Mouse (Mus musculus): Measurements from ENCODE around the gene Abcc8. TPM values are rescaled to one million over a fixed set of nuclear protein-coding genes. Genes with fewer than 3 reads are reported as not detected.
A peak's percentile ranks its signal among the peaks of the same experiment; 100 is the strongest.

Gene Abcc8
- polyA plus RNA-seq, 1 experiment: 1.2 TPM

DNA sequence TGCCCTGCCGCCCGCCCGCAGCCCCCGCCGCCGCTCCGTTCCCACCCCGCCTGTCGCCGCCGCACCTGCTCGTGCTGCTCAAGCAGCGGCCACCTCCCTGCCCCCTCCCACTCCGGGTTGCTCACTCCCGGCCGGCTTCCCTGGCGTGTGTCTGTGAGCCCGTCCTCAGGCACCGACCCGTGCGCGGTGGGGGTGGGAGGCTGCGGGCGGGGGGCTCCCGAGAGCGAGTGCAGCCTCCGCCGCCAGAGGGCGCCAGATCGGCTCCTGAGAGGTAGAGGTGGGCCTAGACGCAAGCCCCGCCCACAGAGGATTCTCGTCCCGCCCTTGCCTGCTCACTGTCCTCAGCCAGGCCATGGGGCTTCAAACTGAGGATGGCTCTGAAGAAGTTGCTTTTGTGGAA lies 79.3 kb downstream of the Abcc8 start, which contains the start of gene Kcnj11:
TSS of gene Kcnj11 (minus strand) at position 202 of the 400 bp plus-strand sequence.
- TF ChIP-seq CTCF (IDR thresholded peaks at IDR 0.05; ENCODE audit: insufficient read depth, low read length): peak; percentile 34
- TF ChIP-seq POLR2A (IDR thresholded peaks at IDR 0.05; ENCODE audit: borderline replicate concordance, extremely low read depth, low read depth, low read length): no peak
- Histone ChIP-seq H3K4me3 (replicated peaks; ENCODE audit: extremely low read depth, low read depth, low read length) (peak within 1 kb of the TSS; percentile 39), H3K4me1 (ENCODE audit: control insufficient read depth, insufficient read depth, low read length) (no peaks in the 10 kb centered on the region)
- WGBS: under 1% methylated on average over 34 of the region's 34 CpGs
- DNase-seq: peak; percentile 56

DNA sequence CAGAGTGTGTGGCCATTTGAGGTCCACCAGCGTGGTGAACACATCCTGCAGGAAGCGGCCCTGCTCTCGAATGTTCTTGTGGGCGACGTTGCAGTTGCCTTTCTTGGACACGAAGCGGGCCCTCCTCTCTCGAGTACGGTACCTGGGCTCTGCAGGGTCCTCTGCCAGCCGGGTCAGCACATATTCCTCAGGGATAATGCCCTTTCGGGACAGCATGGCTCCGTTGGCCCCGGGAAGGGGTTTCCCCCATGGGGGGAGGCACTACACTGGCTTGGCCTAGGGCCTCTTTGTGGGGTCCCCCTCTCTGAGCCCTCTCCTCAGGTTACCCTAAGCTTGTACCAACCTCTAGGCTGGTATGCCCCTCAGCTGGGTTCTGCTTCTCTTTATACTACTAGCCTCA lies 80.2 kb downstream of the Abcc8 start:
- DNase-seq: no peak
- TF ChIP-seq POLR2A (IDR thresholded peaks at IDR 0.05; ENCODE audit: borderline replicate concordance, extremely low read depth, low read depth, low read length): no peak
- TF ChIP-seq CTCF (IDR thresholded peaks at IDR 0.05; ENCODE audit: insufficient read depth, low read length): no peak
- H3K4me1 ChIP-seq (ENCODE audit: control insufficient read depth, insufficient read depth, low read length): no peaks in the 10 kb centered on the region
- H3K4me3 ChIP-seq (replicated peaks; ENCODE audit: extremely low read depth, low read depth, low read length): no peak overlapping the region
- 70% methylated on average over 13 of the region's 13 CpGs for WGBS

DNA sequence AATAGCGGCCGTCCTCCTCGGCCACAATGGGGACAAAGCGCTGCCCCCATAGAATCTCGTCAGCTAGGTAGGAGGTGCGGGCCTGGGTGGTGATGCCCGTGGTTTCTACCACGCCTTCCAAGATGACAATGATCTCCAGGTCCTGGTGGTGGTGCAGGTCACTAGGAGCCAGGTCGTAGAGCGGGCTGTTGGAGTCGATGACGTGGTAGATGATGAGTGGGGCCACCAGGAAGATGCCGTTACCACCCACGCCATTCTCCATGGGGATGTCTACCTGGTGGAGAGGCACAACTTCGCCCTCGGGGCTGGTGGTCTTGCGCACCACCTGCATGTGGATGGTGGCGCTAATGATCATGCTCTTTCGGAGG lies 80.9 kb downstream of the Abcc8 start:
- H3K4me3 ChIP-seq (replicated peaks; ENCODE audit: extremely low read depth, low read depth, low read length): no peak overlapping the region
- TF ChIP-seq POLR2A (IDR thresholded peaks at IDR 0.05; ENCODE audit: borderline replicate concordance, extremely low read depth, low read depth, low read length) (no peak), CTCF (IDR thresholded peaks at IDR 0.05; ENCODE audit: insufficient read depth, low read length) (no peak)
- DNase-seq: no peak
- 90% methylated on average over 19 of the region's 19 CpGs for WGBS
- H3K4me1 ChIP-seq (ENCODE audit: control insufficient read depth, insufficient read depth, low read length): no peaks in the 10 kb centered on the region

DNA sequence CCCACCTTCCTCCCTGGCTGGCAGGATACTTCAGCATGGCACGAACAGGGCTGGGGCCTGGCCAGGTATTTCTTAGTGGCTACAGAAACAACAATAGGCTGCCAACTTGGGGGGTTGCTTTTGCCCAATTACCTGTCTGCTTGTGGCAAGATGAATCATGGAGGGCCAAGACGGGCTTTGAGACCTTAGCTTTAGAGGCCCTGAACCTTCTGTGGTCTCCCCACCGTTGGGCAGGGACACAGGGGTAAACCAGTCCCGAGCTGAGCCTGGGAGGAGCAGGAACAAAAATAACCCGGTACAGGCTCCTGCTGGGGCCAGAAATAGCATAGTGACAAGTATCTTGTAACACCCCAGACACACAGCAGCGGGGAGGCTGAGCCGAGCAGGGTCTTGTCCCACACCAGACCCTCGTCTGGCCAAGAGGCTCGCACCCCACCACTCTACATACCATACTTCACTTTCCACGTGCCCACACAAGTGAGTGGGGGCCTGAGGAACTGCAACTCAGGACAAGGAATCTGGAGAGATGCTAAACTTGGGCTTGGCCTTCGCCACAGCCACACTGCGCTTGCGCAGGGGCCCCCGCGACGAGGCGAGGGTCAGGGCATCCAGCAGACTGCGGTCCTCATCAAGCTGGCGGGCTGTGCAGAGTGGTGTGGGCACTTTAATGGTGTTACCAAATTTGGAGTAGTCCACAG lies 81.5 kb downstream of the Abcc8 start:
- no peak for DNase-seq
- WGBS: 70% methylated on average over 19 of the region's 19 CpGs

DNA sequence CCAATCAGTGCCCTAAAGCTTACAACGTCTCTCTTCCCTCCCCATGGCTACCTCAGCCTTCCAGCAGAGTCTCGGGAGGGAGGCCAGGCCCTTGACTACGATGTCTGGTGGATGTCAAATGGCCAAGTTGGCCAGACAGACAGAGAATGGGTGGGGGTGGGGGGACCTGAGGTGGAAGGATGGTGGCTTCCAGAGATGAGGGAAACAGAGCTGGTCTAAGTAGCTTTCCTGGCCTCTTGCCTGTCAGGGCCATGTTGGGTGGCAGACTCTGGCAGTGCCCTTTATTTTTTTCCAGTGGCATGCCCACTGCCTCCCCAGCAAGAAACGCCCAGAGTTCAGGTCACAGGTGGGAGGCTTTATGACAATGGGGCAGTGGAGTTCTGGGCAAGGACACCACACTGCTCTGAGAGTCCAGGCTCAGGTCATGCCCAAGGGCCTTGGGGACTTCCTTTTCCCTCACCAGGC lies 82.5 kb downstream of the Abcc8 start:
- no peak for TF ChIP-seq CTCF (IDR thresholded peaks at IDR 0.05; ENCODE audit: insufficient read depth, low read length)
- WGBS: 48% methylated on average over 4 of the region's 4 CpGs
- DNase-seq: no peak
- H3K4me1 ChIP-seq (ENCODE audit: control insufficient read depth, insufficient read depth, low read length): no peaks in the 10 kb centered on the region
- H3K4me3 ChIP-seq (replicated peaks; ENCODE audit: extremely low read depth, low read depth, low read length): no peak overlapping the region

More for the DNA sequence above, 81.5 kb downstream of the Abcc8 start:
- Histone ChIP-seq H3K4me3 (replicated peaks; ENCODE audit: extremely low read depth, low read depth, low read length) (no peak overlapping the region), H3K4me1 (ENCODE audit: control insufficient read depth, insufficient read depth, low read length) (no peaks in the 10 kb centered on the region)
- TF ChIP-seq CTCF (IDR thresholded peaks at IDR 0.05; ENCODE audit: insufficient read depth, low read length) (no peak), POLR2A (IDR thresholded peaks at IDR 0.05; ENCODE audit: borderline replicate concordance, extremely low read depth, low read depth, low read length) (no peak)

DNA sequence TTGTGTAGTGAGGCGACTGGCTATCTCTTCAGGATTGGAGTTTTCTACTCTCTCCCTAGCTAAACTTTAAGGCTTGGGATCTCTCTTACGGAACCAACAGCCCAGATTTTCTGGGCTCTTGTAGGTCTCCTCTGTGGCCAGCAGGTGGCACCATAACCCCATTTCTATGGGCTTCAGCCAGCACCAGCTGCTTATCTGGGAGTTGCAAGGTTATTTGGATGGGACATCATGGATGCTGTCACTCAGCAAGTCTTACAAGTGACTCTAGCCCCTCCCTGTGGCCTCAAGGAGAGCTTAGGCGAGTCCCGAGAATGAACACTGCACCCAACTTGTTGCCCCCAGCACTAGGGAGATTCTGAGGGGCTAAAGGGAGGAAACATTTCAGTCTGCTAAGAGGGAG lies 83.7 kb downstream of the Abcc8 start:
- TF ChIP-seq CTCF (IDR thresholded peaks at IDR 0.05; ENCODE audit: insufficient read depth, low read length) (peak; percentile 87), POLR2A (IDR thresholded peaks at IDR 0.05; ENCODE audit: borderline replicate concordance, extremely low read depth, low read depth, low read length) (no peak)
- peak; percentile 46 for DNase-seq
- Histone ChIP-seq H3K4me3 (replicated peaks; ENCODE audit: extremely low read depth, low read depth, low read length) (no peak overlapping the region), H3K4me1 (ENCODE audit: control insufficient read depth, insufficient read depth, low read length) (no peaks in the 10 kb centered on the region)
- WGBS: 3% methylated on average over 4 of the region's 4 CpGs

DNA sequence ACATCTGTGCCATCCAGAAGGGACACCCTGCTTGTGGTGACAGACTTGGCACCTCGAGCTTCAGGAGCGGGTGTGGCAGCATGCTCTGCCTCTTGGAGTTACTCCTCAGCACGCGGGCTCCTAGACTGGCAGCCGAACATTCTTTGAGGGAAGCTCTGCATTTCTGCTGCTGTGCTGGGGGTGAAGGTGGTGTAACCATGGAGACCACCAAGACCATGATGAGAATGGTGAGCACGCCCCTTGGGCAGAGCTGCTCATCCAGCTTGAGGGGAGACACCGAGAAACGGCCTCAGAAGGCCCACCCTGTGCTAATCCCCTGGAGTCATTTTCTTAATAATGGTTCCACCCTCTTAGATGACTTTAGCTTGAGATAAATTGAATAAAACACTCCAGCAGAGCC lies 87.0 kb downstream of the Abcc8 start:
- DNase-seq: no peak
- Histone ChIP-seq H3K4me3 (replicated peaks; ENCODE audit: extremely low read depth, low read depth, low read length) (no peak overlapping the region), H3K4me1 (ENCODE audit: control insufficient read depth, insufficient read depth, low read length) (no peaks in the 10 kb centered on the region)
- no peak for TF ChIP-seq CTCF (IDR thresholded peaks at IDR 0.05; ENCODE audit: insufficient read depth, low read length)
- TF ChIP-seq POLR2A (IDR thresholded peaks at IDR 0.05; ENCODE audit: borderline replicate concordance, extremely low read depth, low read depth, low read length): no peak
- 51% methylated on average over 8 of the region's 8 CpGs for WGBS

DNA sequence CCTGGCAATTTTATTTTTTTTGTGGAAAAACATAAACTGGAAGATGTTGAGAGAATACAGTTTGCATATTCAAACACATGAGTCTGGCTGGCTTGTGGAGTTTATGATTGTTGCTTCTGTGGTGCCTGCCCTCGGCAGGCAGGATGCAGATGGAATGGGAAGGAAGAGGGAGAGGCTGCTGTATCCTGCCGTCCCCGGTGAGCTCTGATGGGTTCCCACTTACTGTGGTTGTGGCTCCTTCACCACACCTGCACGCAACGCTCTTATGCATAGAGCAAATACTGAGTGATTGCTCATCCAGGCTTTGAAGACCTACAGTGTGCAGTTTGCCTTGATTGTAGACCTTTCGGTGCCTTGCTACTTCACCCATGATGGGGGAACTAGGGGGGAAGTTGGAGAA lies 91.6 kb downstream of the Abcc8 start:
- Histone ChIP-seq H3K4me1 (ENCODE audit: control insufficient read depth, insufficient read depth, low read length) (0 out of 2 replicates have a peak, but pooled peaks cover 2% of the 10 kb centered on the region), H3K4me3 (replicated peaks; ENCODE audit: extremely low read depth, low read depth, low read length) (no peak overlapping the region)
- DNase-seq: no peak
- TF ChIP-seq CTCF (IDR thresholded peaks at IDR 0.05; ENCODE audit: insufficient read depth, low read length) (no peak), POLR2A (IDR thresholded peaks at IDR 0.05; ENCODE audit: borderline replicate concordance, extremely low read depth, low read depth, low read length) (no peak)
- WGBS: 59% methylated on average over 6 of the region's 6 CpGs

DNA sequence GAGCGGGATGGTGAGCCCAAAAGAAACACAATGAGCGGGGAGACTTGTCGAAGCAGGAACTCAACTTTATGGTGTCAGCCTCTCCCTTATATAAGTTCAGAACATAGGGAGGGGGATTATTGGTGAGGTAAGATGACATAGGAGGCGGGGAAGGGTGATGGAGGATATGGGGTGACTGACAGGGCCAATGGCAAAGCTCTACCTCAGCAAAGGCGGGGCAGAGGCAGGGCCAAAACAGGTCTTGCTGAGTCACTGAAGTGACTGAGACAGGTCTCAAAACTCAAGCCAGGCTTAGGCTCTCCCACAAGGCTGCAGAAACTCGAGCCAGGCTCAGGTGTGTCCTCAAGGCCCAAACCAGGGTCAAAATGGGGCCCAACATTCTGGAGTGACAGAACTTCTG lies 93.5 kb downstream of the Abcc8 start:
- no peak for DNase-seq
- WGBS: 88% methylated on average over 6 of the region's 6 CpGs
- Histone ChIP-seq H3K4me1 (ENCODE audit: control insufficient read depth, insufficient read depth, low read length) (0 out of 2 replicates have a peak, but pooled peaks cover 2% of the 10 kb centered on the region), H3K4me3 (replicated peaks; ENCODE audit: extremely low read depth, low read depth, low read length) (no peak overlapping the region)
- TF ChIP-seq POLR2A (IDR thresholded peaks at IDR 0.05; ENCODE audit: borderline replicate concordance, extremely low read depth, low read depth, low read length): no peak
- no peak for TF ChIP-seq CTCF (IDR thresholded peaks at IDR 0.05; ENCODE audit: insufficient read depth, low read length)

DNA sequence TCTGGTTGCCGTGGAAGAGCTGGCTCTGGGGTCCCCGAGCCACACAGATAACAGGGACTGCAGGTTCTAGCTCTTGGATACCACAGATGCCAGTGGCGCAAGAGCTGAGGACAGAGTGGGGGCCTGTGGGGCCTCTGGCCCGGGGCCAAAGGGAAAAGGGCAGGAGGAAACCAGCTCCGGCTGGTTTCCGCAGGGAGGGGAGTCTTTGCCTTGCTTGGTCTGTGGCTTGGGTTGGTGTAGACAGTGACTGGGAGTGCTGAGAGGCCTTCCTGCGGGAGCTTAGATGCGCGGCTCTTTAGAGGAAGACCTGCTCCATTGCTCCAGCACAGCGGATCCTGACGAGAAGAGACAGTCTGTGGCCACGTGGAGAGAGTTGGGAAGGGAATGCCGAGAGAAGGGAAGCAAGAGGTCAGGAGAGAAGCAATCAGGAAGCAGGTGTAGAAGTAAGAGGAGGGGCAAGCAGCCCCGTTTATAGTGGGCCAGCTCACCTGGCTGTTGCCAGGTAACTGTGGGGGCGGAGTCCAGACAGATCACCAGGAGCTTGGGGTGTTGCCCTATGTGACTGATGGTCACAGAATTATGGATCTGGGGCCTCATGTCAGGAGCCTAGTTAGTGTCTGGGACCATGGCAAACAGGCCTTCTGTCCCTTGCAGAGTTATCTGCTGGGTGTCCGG lies 94.9 kb downstream of the Abcc8 start:
- no peak for TF ChIP-seq POLR2A (IDR thresholded peaks at IDR 0.05; ENCODE audit: borderline replicate concordance, extremely low read depth, low read depth, low read length)
- TF ChIP-seq CTCF (IDR thresholded peaks at IDR 0.05; ENCODE audit: insufficient read depth, low read length): no peak
- no peak overlapping the region for H3K4me3 ChIP-seq (replicated peaks; ENCODE audit: extremely low read depth, low read depth, low read length)
- 0 out of 2 replicates have a peak, but pooled peaks cover 2% of the 10 kb centered on the region for H3K4me1 ChIP-seq (ENCODE audit: control insufficient read depth, insufficient read depth, low read length)
- DNase-seq: no peak
- WGBS: 40% methylated on average over 16 of the region's 16 CpGs
